Mouse (Mus musculus) lung, embryonic 15.5 days (tissue): ENCODE data around the gene Rgs14. TPM values are rescaled to one million over a fixed set of nuclear protein-coding genes. Genes with fewer than 3 reads are reported as not detected.
A peak's percentile ranks its signal among the peaks of the same experiment; 100 is the strongest.

Experiments
- ATAC-seq: fragments of 200-750 bp; cut with Nextera tagmentation; 2 replicates; pipeline ENCODE4 v1.8.0; 2017; ENCODE audit warnings: moderate number of reproducible peaks, borderline replicate concordance; ENCODE audit not compliant: low FRiP score, low TSS enrichment; ENCODE audit errors: extremely low read depth
- H3K27ac ChIP-seq: fragments of 300-500 bp; sonication (generic); 2 replicates; pipeline ENCODE4 v1.5.1; 2015; ENCODE audit warnings: moderate library complexity, mild to moderate bottlenecking, inconsistent platforms
- H3K27me3 ChIP-seq: fragments of 300-500 bp; sonication (generic); 2 replicates; pipeline ENCODE4 v1.6.1; 2015; ENCODE audit warnings: inconsistent platforms
- H3K36me3 ChIP-seq: fragments of 300-500 bp; sonication (generic); 2 replicates; pipeline ENCODE4 v1.6.1; 2015; ENCODE audit warnings: inconsistent platforms
- H3K4me1 ChIP-seq: fragments of 300-500 bp; sonication (generic); 2 replicates; pipeline ENCODE4 v1.6.1; 2015; ENCODE audit warnings: inconsistent platforms
- H3K4me2 ChIP-seq: fragments of 300-500 bp; sonication (generic); 2 replicates; pipeline ENCODE4 v1.6.1; 2015; ENCODE audit warnings: inconsistent platforms, mild to moderate bottlenecking, moderate library complexity
- H3K4me3 ChIP-seq: fragments of 300-500 bp; sonication (generic); 2 replicates; pipeline ENCODE4 v1.5.1; 2015; ENCODE audit warnings: mild to moderate bottlenecking, inconsistent platforms
- H3K9ac ChIP-seq: fragments of 300-500 bp; sonication (generic); 2 replicates; pipeline ENCODE4 v1.6.1; 2015; ENCODE audit warnings: inconsistent platforms
- H3K9me3 ChIP-seq: fragments of 300-500 bp; sonication (generic); 2 replicates; pipeline ENCODE4 v1.6.1; 2016; ENCODE audit warnings: inconsistent platforms
- WGBS: fragments of 180-500 bp; shearing (Covaris S2); methylation state at CpG from one replicate; pipeline ENCODE4 v1.1.7; 2015; 5-methylcytosine and 5-hydroxymethylcytosine counted together
- polyA plus RNA-seq: library from polyadenylated mRNA; unstranded; fragments of >200 nt; fragmentation: Nextera tagmentation; extraction: Ambion mirVana; gene quantifications from 2 replicates; pipeline ENCODE4 v1.2.1, GENCODE M21; 2015

The Rgs14 gene
- polyA plus RNA-seq, 1 experiment from 2014 or later = 1.3 TPM

DNA sequence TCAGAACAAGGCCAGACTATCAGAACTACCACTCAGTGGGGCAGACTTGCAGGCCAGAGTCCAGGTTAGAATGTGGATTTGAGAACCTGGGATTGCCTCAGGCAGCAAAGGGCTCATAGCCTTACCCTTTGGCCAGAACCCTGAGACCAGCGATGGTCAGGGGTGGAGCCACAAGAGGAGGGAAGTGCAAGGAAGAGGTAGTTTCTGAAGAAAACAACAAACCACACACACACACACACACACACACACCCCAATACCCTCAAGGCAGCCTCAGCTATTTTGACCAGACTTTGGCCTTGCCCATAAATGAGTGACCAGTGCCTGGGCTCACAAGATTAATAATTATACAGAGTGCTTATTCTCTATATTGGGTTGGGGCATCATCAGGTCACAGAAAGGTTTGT is 22.1 kb downstream of the Rgs14 start:
- H3K27me3 ChIP-seq = no peaks in the 10 kb centered on the region
- no peak for ATAC-seq
- no peaks in the 10 kb centered on the region for H3K9me3 ChIP-seq
- no peak overlapping the region for H3K27ac ChIP-seq
- H3K4me1 ChIP-seq = no peaks in the 10 kb centered on the region
- no peak overlapping the region for H3K4me3 ChIP-seq
- WGBS = 58% methylated on average over 1 of the region's 1 CpGs
- no peaks in the 10 kb centered on the region for H3K36me3 ChIP-seq
- H3K4me2 ChIP-seq = no peak overlapping the region
- no peak overlapping the region for H3K9ac ChIP-seq

DNA sequence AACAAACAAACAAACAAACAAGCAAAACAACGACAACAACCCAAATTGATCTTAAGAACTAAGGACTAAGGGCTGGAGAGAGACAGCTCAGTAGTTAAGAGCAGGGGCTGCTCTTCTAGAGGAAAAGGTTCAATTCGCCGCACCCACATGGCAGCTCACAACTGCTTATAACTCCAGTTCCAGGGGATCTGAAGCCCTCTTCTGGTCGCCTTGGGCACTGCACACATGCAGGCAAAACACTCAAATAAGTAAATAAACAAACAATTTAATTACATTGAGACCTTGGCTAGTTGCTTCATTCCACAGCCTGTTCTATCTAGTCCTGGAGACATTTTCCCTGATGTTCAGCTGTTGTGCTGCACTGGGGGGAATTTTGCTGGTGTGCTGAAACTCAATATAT is 23.4 kb downstream of the Rgs14 start:
- Histone ChIP-seq H3K27ac (no peak overlapping the region), H3K27me3 (no peaks in the 10 kb centered on the region), H3K4me1 (no peaks in the 10 kb centered on the region), H3K4me2 (no peak overlapping the region), H3K36me3 (no peaks in the 10 kb centered on the region), H3K9me3 (no peaks in the 10 kb centered on the region), H3K4me3 (no peak overlapping the region), H3K9ac (no peak overlapping the region)
- no peak for ATAC-seq
- WGBS = 71% methylated on average over 4 of the region's 4 CpGs

DNA sequence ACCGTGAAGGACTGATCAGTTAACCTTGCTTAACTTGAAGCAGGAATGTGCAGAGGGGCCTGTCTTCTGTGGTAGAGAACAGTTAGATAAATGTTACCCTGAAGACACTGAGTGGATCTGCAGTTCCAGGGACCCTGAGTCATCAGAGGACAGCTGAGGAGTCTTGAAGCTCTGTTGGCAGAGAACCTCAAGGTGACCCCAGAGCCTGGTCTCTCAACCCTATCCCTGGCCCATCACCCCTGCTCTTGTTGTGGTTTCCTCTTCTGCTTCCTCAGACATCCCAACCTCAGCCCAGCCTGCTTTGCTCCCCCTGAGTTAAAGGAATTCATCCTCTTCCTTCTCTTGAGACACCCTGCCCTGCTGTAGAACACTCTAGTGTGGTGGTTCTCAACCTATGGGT is 28.6 kb downstream of the Rgs14 start, which contains the start of gene Slc34a1:
Slc34a1 (plus strand) TSS at position 100 of the 400 bp plus-strand sequence.
- no peak for ATAC-seq
- Histone ChIP-seq H3K27me3 (peaks cover 4% of the 10 kb centered on the region; the same call in 1 of the 2 replicates), H3K27ac (no peak within 1 kb of the TSS), H3K9ac (no peak within 1 kb of the TSS), H3K4me3 (no peak within 1 kb of the TSS), H3K4me2 (no peak within 1 kb of the TSS), H3K9me3 (no peaks in the 10 kb centered on the region), H3K36me3 (no peaks in the 10 kb centered on the region), H3K4me1 (no peaks in the 10 kb centered on the region)
- 84% methylated on average over 1 of the region's 1 CpGs for WGBS

DNA sequence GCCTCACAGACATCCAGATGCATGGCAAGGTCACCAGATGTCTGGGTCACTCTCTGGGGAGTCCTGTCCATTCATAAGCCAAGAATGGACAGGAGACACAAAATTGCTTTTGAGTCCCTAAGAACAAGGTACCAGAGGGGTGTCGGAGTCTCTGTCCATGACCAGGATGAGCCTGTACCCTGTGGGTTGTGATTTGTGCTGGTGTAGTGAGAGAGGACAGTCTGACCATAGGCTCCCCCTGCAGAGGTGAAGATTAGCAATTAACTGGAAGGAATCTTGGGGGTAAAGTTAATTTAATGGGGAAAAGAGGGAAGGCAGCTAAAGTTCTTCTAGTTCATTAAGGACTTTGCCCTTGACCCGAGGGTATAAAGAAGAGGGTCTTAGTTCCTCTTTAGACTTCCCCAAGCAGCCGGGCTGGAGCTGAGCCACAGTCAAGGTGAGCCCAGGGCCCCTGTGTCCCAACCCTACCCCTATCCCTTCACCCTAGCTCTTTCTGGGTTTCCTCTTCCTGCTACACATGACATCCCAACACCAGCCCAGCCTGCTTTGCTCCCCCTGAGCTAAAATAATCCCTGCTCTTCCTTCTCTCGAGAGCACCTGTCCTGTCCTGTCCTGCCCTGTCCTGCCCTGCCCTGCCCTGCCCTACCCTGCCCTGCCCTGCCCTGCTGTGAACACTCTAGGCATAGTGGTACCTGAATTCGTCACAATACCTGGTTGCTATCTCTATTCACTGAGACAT is 29.9 kb downstream of the Rgs14 start:
- Histone ChIP-seq H3K4me1 (no peaks in the 10 kb centered on the region), H3K27me3 (peaks cover 8% of the 10 kb centered on the region; the same call in 1 of the 2 replicates), H3K4me2 (no peak overlapping the region), H3K36me3 (no peaks in the 10 kb centered on the region), H3K9ac (no peak overlapping the region), H3K9me3 (no peaks in the 10 kb centered on the region), H3K4me3 (no peak overlapping the region), H3K27ac (no peak overlapping the region)
- WGBS = 55% methylated on average over 5 of the region's 5 CpGs
- ATAC-seq = no peak

DNA sequence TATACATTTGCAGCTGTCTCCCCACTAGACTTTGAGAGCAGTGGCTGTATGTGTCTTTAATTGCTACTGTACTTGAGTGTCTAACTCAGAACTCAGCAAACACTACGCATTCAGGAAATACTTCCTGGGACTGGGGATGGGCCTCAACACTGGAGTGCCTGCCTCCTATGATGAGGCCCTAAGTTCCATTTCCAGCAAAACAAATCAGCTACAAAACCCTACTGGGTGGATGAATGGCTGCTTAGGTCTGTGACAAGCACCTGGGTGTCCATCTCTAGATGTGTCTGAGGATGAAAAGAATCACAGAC is 30.5 kb downstream of the Rgs14 start:
- Histone ChIP-seq H3K27me3 (peaks cover 8% of the 10 kb centered on the region; the same call in 1 of the 2 replicates), H3K9me3 (no peaks in the 10 kb centered on the region), H3K4me1 (no peaks in the 10 kb centered on the region), H3K4me3 (no peak overlapping the region), H3K9ac (no peak overlapping the region), H3K36me3 (no peaks in the 10 kb centered on the region), H3K27ac (no peak overlapping the region), H3K4me2 (no peak overlapping the region)
- 37% methylated on average over 1 of the region's 1 CpGs for WGBS
- no peak for ATAC-seq

DNA sequence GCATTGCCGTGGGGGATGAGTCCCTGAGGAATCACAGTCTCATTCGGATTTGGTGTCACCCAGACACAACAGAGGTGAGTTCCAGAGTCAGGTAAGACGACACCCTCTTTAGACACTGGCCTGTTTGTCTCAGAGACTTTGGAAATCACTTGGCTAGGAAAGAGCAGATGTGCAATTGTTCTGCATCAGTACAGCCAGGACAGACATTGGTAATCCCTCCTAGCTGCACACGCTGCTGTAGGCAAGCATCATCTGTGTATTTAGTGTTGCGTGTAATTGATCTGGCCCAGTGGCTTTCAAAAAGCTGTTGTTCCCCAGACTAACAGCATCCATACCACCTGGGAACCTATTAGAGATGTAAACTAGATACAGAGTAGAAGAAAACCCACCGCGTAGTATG is 33.7 kb downstream of the Rgs14 start:
- Histone ChIP-seq H3K4me1 (peaks cover 5% of the 10 kb centered on the region; the same call in 1 of the 2 replicates), H3K36me3 (no peaks in the 10 kb centered on the region), H3K27me3 (peaks cover 16% of the 10 kb centered on the region; the same call in 1 of the 2 replicates), H3K9me3 (no peaks in the 10 kb centered on the region), H3K9ac (no peak overlapping the region), H3K4me3 (no peak overlapping the region), H3K27ac (no peak overlapping the region), H3K4me2 (no peak overlapping the region)
- 75% methylated on average over 7 of the region's 7 CpGs for WGBS
- ATAC-seq = no peak

DNA sequence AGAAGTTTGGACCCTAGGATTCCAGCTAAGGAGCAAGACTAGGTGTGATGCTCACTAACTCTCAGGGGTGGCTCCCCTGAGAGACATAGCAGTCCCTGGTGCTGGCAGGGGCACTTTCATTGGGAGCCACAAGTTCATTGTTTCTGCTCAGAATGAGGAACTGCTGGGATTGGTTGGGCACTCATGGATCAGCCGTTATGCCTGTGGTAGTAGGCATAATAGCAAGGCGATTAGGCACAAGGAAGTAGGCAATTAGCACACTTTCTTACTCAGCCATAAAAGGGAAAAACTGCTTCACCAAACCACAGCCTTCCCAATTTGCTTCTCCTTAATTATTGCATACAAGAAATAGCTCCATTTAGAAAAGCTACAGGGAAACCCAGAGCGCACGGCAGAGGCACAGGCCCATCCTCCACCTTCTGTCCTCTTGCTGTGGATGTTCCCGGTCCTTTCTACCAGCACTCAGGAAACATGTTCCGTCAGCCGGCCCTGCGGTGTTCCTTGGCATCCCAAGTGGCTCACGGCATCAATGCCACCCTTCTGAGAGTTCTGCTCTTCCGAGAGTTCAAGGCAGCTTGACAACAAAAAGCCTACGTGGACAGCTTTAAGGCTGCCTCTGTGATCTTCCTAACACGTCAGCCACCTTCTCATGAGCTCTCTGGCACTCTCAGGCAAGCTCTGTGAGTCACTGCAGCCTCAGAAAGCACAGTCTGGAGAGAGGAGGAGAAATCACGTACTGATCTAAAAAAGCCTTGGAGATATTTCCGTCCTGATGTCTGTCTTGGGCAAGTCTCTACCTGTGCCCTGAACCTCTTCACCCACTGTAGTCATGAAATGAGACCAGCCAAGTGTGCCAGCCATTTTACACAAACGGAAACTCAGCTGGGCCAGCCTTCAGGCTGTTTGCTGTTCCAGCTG is 34.7 kb downstream of the Rgs14 start:
- H3K4me1 ChIP-seq = peaks cover 5% of the 10 kb centered on the region; the same call in 1 of the 2 replicates
- H3K27me3 ChIP-seq = peaks cover 16% of the 10 kb centered on the region; the same call in 1 of the 2 replicates
- no peak overlapping the region for H3K4me3 ChIP-seq
- no peak for ATAC-seq
- 67% methylated on average over 15 of the region's 15 CpGs for WGBS
- no peak overlapping the region for H3K4me2 ChIP-seq
- H3K27ac ChIP-seq = no peak overlapping the region
- H3K36me3 ChIP-seq = no peaks in the 10 kb centered on the region
- H3K9me3 ChIP-seq = no peaks in the 10 kb centered on the region
- no peak overlapping the region for H3K9ac ChIP-seq

DNA sequence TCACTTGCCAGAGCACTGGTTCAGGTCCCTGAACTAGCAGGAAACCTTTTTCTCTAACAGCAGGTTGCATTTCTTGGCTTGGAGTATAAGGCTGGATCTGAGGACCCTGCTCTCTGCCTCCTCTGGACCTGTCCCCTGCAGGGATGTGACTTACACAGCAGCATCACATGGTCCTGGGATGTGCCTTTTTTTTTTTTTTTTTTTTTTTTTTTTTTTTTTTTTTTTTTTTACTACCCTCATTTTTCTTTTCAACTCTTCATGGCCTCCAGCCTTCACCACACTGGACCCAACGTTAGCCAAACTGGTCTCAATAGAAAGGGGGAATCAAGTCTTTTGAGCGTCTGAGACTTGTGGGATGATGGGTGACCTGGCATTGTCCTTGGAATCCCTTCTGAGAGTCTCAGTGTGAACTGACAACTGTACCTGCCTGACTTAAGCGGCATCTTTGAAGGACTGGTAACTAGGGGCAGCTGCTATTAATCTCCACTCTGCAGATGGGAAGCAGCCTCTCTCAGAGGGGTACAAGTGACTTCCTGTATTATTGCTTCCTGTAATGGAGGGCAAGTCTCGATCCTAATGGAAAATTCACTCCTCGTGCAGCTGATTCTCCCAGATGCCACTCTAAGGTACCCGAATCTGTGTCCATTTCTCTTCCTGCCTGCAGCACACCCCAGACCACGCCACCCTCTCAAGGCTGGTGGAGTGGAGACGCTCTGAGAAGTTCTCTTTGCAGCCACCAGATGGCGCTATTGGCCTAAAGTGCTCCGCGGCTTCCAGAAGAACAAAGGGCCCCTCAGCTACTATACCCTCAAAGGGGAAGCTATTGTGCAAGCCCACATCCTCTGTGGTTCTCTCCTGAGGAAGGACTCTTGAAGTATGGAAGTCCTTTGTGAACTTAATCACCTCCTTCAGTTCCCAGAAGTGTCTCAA is 35.6 kb downstream of the Rgs14 start:
- H3K4me3 ChIP-seq = no peak overlapping the region
- peaks cover 5% of the 10 kb centered on the region; the same call in 1 of the 2 replicates for H3K4me1 ChIP-seq
- H3K27me3 ChIP-seq = peaks cover 16% of the 10 kb centered on the region; the same call in 1 of the 2 replicates
- H3K27ac ChIP-seq = no peak overlapping the region
- H3K9ac ChIP-seq = no peak overlapping the region
- ATAC-seq = peak; percentile 77
- peak overlapping the region; percentile 36 for H3K4me2 ChIP-seq
- no peaks in the 10 kb centered on the region for H3K9me3 ChIP-seq
- H3K36me3 ChIP-seq = no peaks in the 10 kb centered on the region
- 12% methylated on average over 11 of the region's 11 CpGs for WGBS

DNA sequence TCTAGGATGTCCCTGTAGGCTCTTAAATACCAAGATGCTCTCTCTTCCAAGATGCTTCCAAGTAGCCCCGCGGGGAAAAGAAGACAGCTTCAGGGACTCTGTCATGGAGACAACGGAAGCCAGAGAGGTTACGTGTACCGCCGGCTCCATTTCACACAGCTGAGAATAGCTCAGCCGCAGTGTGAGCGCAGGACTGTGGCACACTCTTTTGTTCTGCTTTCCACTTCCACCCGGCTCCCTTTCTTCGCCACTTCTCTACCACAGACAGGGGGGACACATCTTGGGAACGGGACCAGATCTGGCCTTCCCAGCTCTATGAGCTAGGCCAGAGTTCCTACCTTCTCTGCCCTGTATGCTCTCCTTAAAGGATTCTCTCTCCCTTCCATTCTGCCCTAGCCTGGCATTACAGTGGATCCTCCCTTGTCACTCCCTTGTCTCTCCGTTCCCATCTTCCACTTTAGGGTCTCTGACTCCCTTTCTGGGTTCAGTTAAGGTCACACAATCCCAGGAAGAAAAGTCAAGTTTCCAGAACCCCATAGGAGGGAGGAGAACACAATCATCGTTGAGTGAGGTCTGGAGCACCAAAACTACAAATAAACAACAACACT is 36.4 kb downstream of the Rgs14 start:
- 60% methylated on average over 13 of the region's 13 CpGs for WGBS
- Histone ChIP-seq H3K4me3 (no peak overlapping the region), H3K27me3 (peaks cover 16% of the 10 kb centered on the region; the same call in 1 of the 2 replicates), H3K4me1 (peaks cover 5% of the 10 kb centered on the region; the same call in 1 of the 2 replicates), H3K9me3 (no peaks in the 10 kb centered on the region), H3K36me3 (no peaks in the 10 kb centered on the region), H3K27ac (no peak overlapping the region), H3K9ac (no peak overlapping the region), H3K4me2 (peak overlapping the region; percentile 36; the same call in 1 of the 2 replicates)
- ATAC-seq = no peak

DNA sequence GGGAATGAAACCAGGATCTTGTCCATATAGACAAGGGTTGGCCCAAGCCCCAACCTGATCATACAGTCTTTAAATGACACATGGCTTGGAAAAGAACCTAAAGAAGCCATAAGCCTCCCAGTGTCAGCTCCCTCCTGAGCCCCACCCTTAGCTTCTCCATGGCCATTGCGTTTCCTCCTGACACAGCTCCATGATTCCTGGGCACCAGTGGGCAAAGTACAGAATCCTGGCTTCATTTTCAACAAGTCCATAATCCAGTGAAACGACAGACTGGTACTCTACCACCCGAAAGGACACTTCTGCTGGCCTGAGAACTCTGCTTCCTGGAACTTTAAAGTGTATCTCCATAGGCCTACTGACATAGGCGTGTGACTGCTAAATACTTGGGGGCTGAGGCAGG is 37.8 kb downstream of the Rgs14 start:
- Histone ChIP-seq H3K36me3 (no peaks in the 10 kb centered on the region), H3K27ac (no peak overlapping the region), H3K27me3 (peaks cover 14% of the 10 kb centered on the region; the same call in 1 of the 2 replicates), H3K9ac (no peak overlapping the region), H3K9me3 (no peaks in the 10 kb centered on the region), H3K4me3 (no peak overlapping the region), H3K4me2 (no peak overlapping the region), H3K4me1 (peaks cover 5% of the 10 kb centered on the region; the same call in 1 of the 2 replicates)
- ATAC-seq = no peak
- WGBS = 78% methylated on average over 4 of the region's 4 CpGs
